Mouse (Mus musculus) stomach, postnatal 0 days (tissue): ENCODE measurements around the gene Msgn1.

Experiments used
- CTCF ChIP-seq: IDR thresholded peaks from 2 replicates; pipeline ENCODE4 v1.5.1; 2016; ENCODE audit warnings: antibody characterized with exemption, low read depth, mild to moderate bottlenecking, moderate library complexity
- EP300 ChIP-seq: optimal IDR thresholded peaks from 2 replicates; pipeline ENCODE3; 2016; ENCODE audit warnings: antibody characterized with exemption

DNA sequence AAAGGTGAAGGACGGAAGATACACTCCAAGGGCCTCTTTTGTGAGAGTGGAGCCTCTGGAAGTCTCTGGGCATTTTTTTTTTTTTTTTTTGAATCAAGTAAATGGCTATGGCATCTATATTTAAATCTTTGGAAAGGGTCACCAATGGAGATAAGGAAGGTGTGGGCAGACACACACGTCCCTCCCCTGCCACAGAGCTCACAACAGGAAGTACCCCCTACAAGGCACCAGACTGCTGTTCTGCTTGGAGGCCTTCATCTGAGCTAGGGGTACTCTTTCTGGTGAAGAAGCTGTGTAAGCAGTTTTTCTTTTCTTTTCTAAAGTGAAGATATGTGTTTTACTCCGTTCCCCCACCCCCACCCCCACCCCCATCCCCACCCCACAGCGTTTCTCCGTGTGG, 11.9 kb downstream of the Msgn1 start:
- no peak for TF ChIP-seq CTCF
- no peak for TF ChIP-seq EP300
